Mouse (Mus musculus): ENCODE results near the gene Gm26566. TPM values are rescaled to one million over a fixed set of nuclear protein-coding genes. Genes with fewer than 3 reads are reported as not detected.

Gene Gm26566
- polyA plus RNA-seq (2012; rRNA removed), result 1.1 and 1.7 TPM in 2 replicates

- peak; percentile 92 for TF ChIP-seq POLR2A (IDR thresholded peaks at IDR 0.05; ENCODE audit: control insufficient read depth, low read depth, low read length)
- TF ChIP-seq CTCF (IDR thresholded peaks at IDR 0.05; ENCODE audit: control insufficient read depth, insufficient read depth, insufficient replicate concordance, low read depth, low read length), result no peak
- Histone ChIP-seq H3K4me3 (ENCODE audit: control insufficient read depth, low read depth, low read length) (peak within 1 kb of the TSS; percentile 99), H3K27ac (ENCODE audit: control insufficient read depth, insufficient read depth, low read depth, low read length) (peak within 1 kb of the TSS; percentile 100), H3K4me1 (ENCODE audit: control insufficient read depth, insufficient read depth, low read length) (peaks cover 8% of the 10 kb centered on the region), H3K27me3 (ENCODE audit: control insufficient read depth, insufficient read depth, low read length) (no peaks in the 10 kb centered on the region), H3K36me3 (ENCODE audit: control insufficient read depth, insufficient read depth, low read length) (peaks cover 1% of the 10 kb centered on the region; the same call in 1 of the 2 replicates)
These were observed at the start of gene Gm26566, which contains the start of gene Klhl9 for GRCm38 (mm10) chr4:88721791-88722721. Gm26566 (plus strand) TSS chr4:88721805. Klhl9 (minus strand) TSS chr4:88722465.

- TF ChIP-seq CTCF (IDR thresholded peaks at IDR 0.05; ENCODE audit: control insufficient read depth, insufficient read depth, insufficient replicate concordance, low read depth, low read length) (no peak), POLR2A (IDR thresholded peaks at IDR 0.05; ENCODE audit: control insufficient read depth, low read depth, low read length) (no peak)
- Histone ChIP-seq H3K4me3 (ENCODE audit: control insufficient read depth, low read depth, low read length) (no peak within 1 kb of the TSS), H3K27ac (ENCODE audit: control insufficient read depth, insufficient read depth, low read depth, low read length) (no peak within 1 kb of the TSS), H3K27me3 (ENCODE audit: control insufficient read depth, insufficient read depth, low read length) (no peaks in the 10 kb centered on the region), H3K36me3 (ENCODE audit: control insufficient read depth, insufficient read depth, low read length) (no peaks in the 10 kb centered on the region), H3K4me1 (ENCODE audit: control insufficient read depth, insufficient read depth, low read length) (no peaks in the 10 kb centered on the region)
These were observed 44.8 kb upstream of the Gm26566 start, which contains the start of gene Ifna16 for GRCm38 (mm10) chr4:88676824-88677223. Ifna16 (minus strand) TSS chr4:88676924.

GRCm38 (mm10) chr4:88680362-88680761, 41.2 kb upstream of the Gm26566 start:
- TF ChIP-seq POLR2A (IDR thresholded peaks at IDR 0.05; ENCODE audit: control insufficient read depth, low read depth, low read length), result no peak
- no peak for TF ChIP-seq CTCF (IDR thresholded peaks at IDR 0.05; ENCODE audit: control insufficient read depth, insufficient read depth, insufficient replicate concordance, low read depth, low read length)
- H3K27ac ChIP-seq (ENCODE audit: control insufficient read depth, insufficient read depth, low read depth, low read length), result no peak overlapping the region

GRCm38 (mm10) chr4:88681353-88681752, 40.3 kb upstream of the Gm26566 start:
- no peak for TF ChIP-seq POLR2A (IDR thresholded peaks at IDR 0.05; ENCODE audit: control insufficient read depth, low read depth, low read length)
- TF ChIP-seq CTCF (IDR thresholded peaks at IDR 0.05; ENCODE audit: control insufficient read depth, insufficient read depth, insufficient replicate concordance, low read depth, low read length), result no peak
- Histone ChIP-seq H3K27ac (ENCODE audit: control insufficient read depth, insufficient read depth, low read depth, low read length) (no peak overlapping the region), H3K36me3 (ENCODE audit: control insufficient read depth, insufficient read depth, low read length) (no peaks in the 10 kb centered on the region), H3K4me3 (ENCODE audit: control insufficient read depth, low read depth, low read length) (no peak overlapping the region), H3K27me3 (ENCODE audit: control insufficient read depth, insufficient read depth, low read length) (no peaks in the 10 kb centered on the region), H3K4me1 (ENCODE audit: control insufficient read depth, insufficient read depth, low read length) (no peaks in the 10 kb centered on the region)

More at GRCm38 (mm10) chr4:88680362-88680761, 41.2 kb upstream of the Gm26566 start:
- H3K4me1 ChIP-seq (ENCODE audit: control insufficient read depth, insufficient read depth, low read length), result no peaks in the 10 kb centered on the region
- no peaks in the 10 kb centered on the region for H3K27me3 ChIP-seq (ENCODE audit: control insufficient read depth, insufficient read depth, low read length)
- no peaks in the 10 kb centered on the region for H3K36me3 ChIP-seq (ENCODE audit: control insufficient read depth, insufficient read depth, low read length)
- H3K4me3 ChIP-seq (ENCODE audit: control insufficient read depth, low read depth, low read length), result no peak overlapping the region

GRCm38 (mm10) chr4:88683812-88684211, 37.8 kb upstream of the Gm26566 start, which contains the start of gene Ifna2:
Ifna2 (minus strand) TSS chr4:88683912.
- H3K27ac ChIP-seq (ENCODE audit: control insufficient read depth, insufficient read depth, low read depth, low read length), result no peak within 1 kb of the TSS
- H3K27me3 ChIP-seq (ENCODE audit: control insufficient read depth, insufficient read depth, low read length), result no peaks in the 10 kb centered on the region
- H3K36me3 ChIP-seq (ENCODE audit: control insufficient read depth, insufficient read depth, low read length), result no peaks in the 10 kb centered on the region
- H3K4me3 ChIP-seq (ENCODE audit: control insufficient read depth, low read depth, low read length), result no peak within 1 kb of the TSS
- H3K4me1 ChIP-seq (ENCODE audit: control insufficient read depth, insufficient read depth, low read length), result no peaks in the 10 kb centered on the region
- no peak for TF ChIP-seq CTCF (IDR thresholded peaks at IDR 0.05; ENCODE audit: control insufficient read depth, insufficient read depth, insufficient replicate concordance, low read depth, low read length)
- no peak for TF ChIP-seq POLR2A (IDR thresholded peaks at IDR 0.05; ENCODE audit: control insufficient read depth, low read depth, low read length)

GRCm38 (mm10) chr4:88691259-88691658, 30.3 kb upstream of the Gm26566 start, which contains the start of gene Ifnab:
Ifnab (minus strand) TSS chr4:88691359.
- no peaks in the 10 kb centered on the region for H3K4me1 ChIP-seq (ENCODE audit: control insufficient read depth, insufficient read depth, low read length)
- no peaks in the 10 kb centered on the region for H3K27me3 ChIP-seq (ENCODE audit: control insufficient read depth, insufficient read depth, low read length)
- H3K4me3 ChIP-seq (ENCODE audit: control insufficient read depth, low read depth, low read length), result no peak within 1 kb of the TSS
- H3K36me3 ChIP-seq (ENCODE audit: control insufficient read depth, insufficient read depth, low read length), result no peaks in the 10 kb centered on the region
- H3K27ac ChIP-seq (ENCODE audit: control insufficient read depth, insufficient read depth, low read depth, low read length), result no peak within 1 kb of the TSS
- TF ChIP-seq CTCF (IDR thresholded peaks at IDR 0.05; ENCODE audit: control insufficient read depth, insufficient read depth, insufficient replicate concordance, low read depth, low read length) (no peak), POLR2A (IDR thresholded peaks at IDR 0.05; ENCODE audit: control insufficient read depth, low read depth, low read length) (no peak)

GRCm38 (mm10) chr4:88692537-88692936, 29.1 kb upstream of the Gm26566 start:
- TF ChIP-seq POLR2A (IDR thresholded peaks at IDR 0.05; ENCODE audit: control insufficient read depth, low read depth, low read length) (no peak), CTCF (IDR thresholded peaks at IDR 0.05; ENCODE audit: control insufficient read depth, insufficient read depth, insufficient replicate concordance, low read depth, low read length) (no peak)

More at GRCm38 (mm10) chr4:88692537-88692936, 29.1 kb upstream of the Gm26566 start:
- H3K27me3 ChIP-seq (ENCODE audit: control insufficient read depth, insufficient read depth, low read length), result no peaks in the 10 kb centered on the region
- H3K36me3 ChIP-seq (ENCODE audit: control insufficient read depth, insufficient read depth, low read length), result no peaks in the 10 kb centered on the region
- H3K27ac ChIP-seq (ENCODE audit: control insufficient read depth, insufficient read depth, low read depth, low read length), result no peak overlapping the region
- no peak overlapping the region for H3K4me3 ChIP-seq (ENCODE audit: control insufficient read depth, low read depth, low read length)
- no peaks in the 10 kb centered on the region for H3K4me1 ChIP-seq (ENCODE audit: control insufficient read depth, insufficient read depth, low read length)
